Mouse (Mus musculus) liver, embryonic 16.5 days (tissue): ENCODE results near the gene Tnnc1. TPM values are rescaled to one million over a fixed set of nuclear protein-coding genes. Genes with fewer than 3 reads are reported as not detected.
A peak's percentile ranks its signal among the peaks of the same experiment; 100 is the strongest.

Experiments
- ATAC-seq: fragments of 200-750 bp; cut with Nextera tagmentation; 2 replicates; pipeline ENCODE4 v1.8.0; 2017; ENCODE audit warnings: low read depth, mild to moderate bottlenecking, moderate number of reproducible peaks, moderate library complexity
- H3K27ac ChIP-seq: fragments of 300-500 bp; sonication (generic); 2 replicates; pipeline ENCODE4 v1.5.1; 2014; ENCODE audit warnings: mild to moderate bottlenecking, low read length
- H3K27me3 ChIP-seq: fragments of 300-500 bp; sonication (generic); 2 replicates; pipeline ENCODE4 v1.6.1; 2014; ENCODE audit warnings: low read depth, low read length, mixed read lengths; ENCODE audit not compliant: control insufficient read depth, insufficient read depth
- H3K36me3 ChIP-seq: fragments of 300-500 bp; sonication (generic); 2 replicates; pipeline ENCODE4 v1.6.1; 2014; ENCODE audit warnings: mild to moderate bottlenecking; ENCODE audit not compliant: control insufficient read depth, insufficient read depth
- H3K4me1 ChIP-seq: fragments of 300-500 bp; sonication (generic); 2 replicates; pipeline ENCODE4 v1.6.1; 2014; ENCODE audit warnings: low read depth, low read length, mixed read lengths; ENCODE audit not compliant: control insufficient read depth
- H3K4me2 ChIP-seq: fragments of 300-500 bp; sonication (generic); 2 replicates; pipeline ENCODE4 v1.6.1; 2014; ENCODE audit warnings: low read depth, low read length, mixed read lengths
- H3K4me3 ChIP-seq: fragments of 300-500 bp; sonication (generic); 2 replicates; pipeline ENCODE4 v1.5.1; 2014; ENCODE audit warnings: low read depth, mild to moderate bottlenecking, low read length
- H3K9ac ChIP-seq: fragments of 300-500 bp; sonication (generic); 2 replicates; pipeline ENCODE4 v1.6.1; 2014; ENCODE audit warnings: low read depth, low read length
- H3K9me3 ChIP-seq: fragments of 300-500 bp; sonication (generic); replicated peaks from 2 replicates; pipeline ENCODE4 v1.6.1; 2016; ENCODE audit warnings: low read length; ENCODE audit not compliant: control insufficient read depth
- WGBS: fragments of 180-500 bp; shearing (Covaris S2); extraction: QIAGEN DNeasy Blood & Tissue Kit; methylation state at CpG from one replicate; pipeline ENCODE4 v1.1.7; 2014; ENCODE audit not compliant: insufficient replicate concordance; 5-methylcytosine and 5-hydroxymethylcytosine counted together
- polyA plus RNA-seq: library from polyadenylated mRNA; unstranded; fragments of >200 nt; fragmentation: Nextera tagmentation; extraction: Ambion mirVana; gene quantifications from 2 replicates; pipeline ENCODE4 v1.2.1, GENCODE M21; 2015

Gene Tnnc1
- polyA plus RNA-seq, 1 experiment from 2014 or later: 93.1 TPM

DNA sequence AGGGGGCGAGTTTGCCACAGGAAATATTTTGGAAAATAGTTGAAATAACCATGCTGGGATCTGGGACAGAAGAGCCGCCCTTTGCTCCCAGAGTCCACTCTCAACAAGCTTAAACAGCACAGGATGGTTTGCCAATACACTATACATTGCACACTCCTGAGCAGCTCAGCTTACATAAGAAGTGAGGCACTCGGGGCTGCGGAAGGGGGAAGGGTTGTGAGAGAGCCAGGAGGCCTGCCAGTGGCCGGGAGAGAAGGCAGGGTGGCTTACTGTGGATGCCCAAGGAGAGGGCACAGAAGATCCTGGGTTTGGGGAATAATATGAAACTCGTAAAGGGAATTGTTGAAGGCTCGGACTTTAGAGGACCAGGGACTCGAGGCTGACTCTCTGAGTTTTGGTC, 5.8 kb downstream of the Tnnc1 start:
- Histone ChIP-seq H3K27ac (0 out of 2 replicates have a peak overlapping the region, but pooled peaks have one; percentile 42), H3K4me2 (no peak overlapping the region), H3K9ac (no peak overlapping the region), H3K4me3 (no peak overlapping the region), H3K4me1 (peaks cover 17% of the 10 kb centered on the region), H3K36me3 (no peaks in the 10 kb centered on the region), H3K9me3 (no peaks in the 10 kb centered on the region), H3K27me3 (no peaks in the 10 kb centered on the region)
- ATAC-seq: peak; percentile 72
- WGBS: 52% methylated on average over 8 of the region's 8 CpGs

DNA sequence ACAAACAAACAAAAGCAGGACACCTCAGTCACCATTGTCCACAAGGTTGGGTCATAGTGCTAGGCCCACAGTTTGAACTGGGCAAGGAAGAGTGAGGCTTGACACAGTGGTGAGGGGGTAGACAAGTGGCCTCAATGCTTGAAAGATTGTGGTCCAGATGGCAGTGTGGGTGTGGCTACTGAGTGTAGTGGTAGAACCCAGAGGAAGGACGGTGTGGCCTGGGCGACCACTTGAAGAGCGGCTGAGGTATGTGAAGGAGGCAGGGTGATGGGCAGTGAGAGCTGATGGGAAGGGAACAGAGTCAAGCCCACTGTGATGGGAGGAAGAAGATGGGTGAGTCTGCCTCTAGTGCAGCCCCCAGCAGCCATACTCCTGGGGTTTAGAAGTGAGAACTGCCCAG, 6.6 kb downstream of the Tnnc1 start:
- Histone ChIP-seq H3K4me1 (peaks cover 17% of the 10 kb centered on the region), H3K4me2 (no peak overlapping the region), H3K27me3 (no peaks in the 10 kb centered on the region), H3K9ac (0 out of 2 replicates have a peak overlapping the region, but pooled peaks have one; percentile 7), H3K36me3 (no peaks in the 10 kb centered on the region), H3K4me3 (no peak overlapping the region), H3K27ac (no peak overlapping the region; the same call in 1 of the 2 replicates), H3K9me3 (no peaks in the 10 kb centered on the region)
- 52% methylated on average over 3 of the region's 3 CpGs for WGBS
- no peak for ATAC-seq

DNA sequence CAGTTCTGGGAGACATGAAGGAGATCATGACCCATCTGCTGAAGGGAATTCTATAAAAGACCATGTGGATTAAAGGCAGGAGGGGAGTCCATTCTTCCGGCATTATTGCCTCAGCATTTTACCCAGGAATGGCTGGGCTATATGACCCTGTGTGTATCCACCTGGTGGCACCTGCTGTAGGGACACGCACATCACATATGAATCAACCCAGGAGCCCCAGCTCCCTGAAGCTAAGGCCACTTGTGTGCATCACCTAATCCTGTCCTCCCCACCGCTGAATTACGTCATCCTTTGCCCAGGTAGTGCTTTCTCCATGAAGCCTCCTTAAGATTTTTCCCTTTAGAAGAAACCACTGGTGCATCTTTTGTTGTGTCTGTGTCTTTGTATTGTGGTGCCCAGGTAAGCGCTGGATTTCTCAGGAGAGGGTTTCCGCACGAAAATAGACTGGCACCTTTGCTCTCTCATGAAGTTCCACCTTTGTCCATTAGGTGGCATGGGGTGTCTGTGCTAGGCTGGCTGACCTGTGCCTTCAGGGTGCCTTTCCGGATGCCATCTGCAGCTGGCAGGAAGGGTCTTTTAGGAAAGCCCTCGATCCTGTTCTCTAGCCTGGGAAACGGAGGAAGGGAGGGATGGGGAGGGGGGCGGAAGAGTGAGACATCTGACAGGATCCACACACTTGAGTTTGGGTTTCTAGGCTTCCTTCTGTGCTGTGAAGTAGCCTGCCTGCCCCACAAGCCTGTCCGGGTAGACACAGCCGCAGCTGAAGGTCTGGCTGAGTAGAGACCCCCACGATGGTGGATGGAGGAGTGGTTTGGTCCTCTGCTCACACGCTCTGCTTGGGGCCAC, 7.3 kb downstream of the Tnnc1 start:
- ATAC-seq: no peak
- WGBS: 26% methylated on average over 15 of the region's 15 CpGs

DNA sequence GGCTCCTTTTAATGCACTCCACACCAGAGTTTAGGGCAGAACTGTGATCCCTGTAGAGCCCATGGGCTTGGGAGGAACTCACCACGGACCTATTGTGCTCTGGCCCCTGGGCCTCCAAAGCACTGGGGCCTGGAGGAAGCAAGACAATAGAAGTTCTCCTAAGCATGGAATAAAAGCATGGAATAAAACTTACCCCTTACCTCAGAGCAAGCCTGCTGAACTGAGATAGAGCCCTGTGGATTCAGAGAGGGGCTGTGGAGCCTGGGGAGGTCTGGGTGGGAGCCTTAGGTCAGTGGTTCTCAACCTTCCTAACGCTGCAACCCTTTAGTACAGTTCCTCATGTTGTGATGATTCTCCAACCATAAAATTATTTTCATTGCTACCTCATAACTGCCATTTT, 8.7 kb downstream of the Tnnc1 start, which contains the start of gene Nisch:
Nisch (minus strand) TSS at position 101 of the 400 bp plus-strand sequence.
- no peak for ATAC-seq
- no peak within 1 kb of the TSS for H3K27ac ChIP-seq
- no peak within 1 kb of the TSS for H3K4me3 ChIP-seq
- peak within 1 kb of the TSS; percentile 35; the same call in 1 of the 2 replicates for H3K9ac ChIP-seq
- H3K9me3 ChIP-seq: no peaks in the 10 kb centered on the region
- WGBS: 51% methylated on average over 2 of the region's 2 CpGs
- H3K36me3 ChIP-seq: no peaks in the 10 kb centered on the region
- H3K27me3 ChIP-seq: no peaks in the 10 kb centered on the region; the same call in 1 of the 2 replicates
- H3K4me2 ChIP-seq: 0 out of 2 replicates have a peak within 1 kb of the TSS, but pooled peaks have one; percentile 4
- H3K4me1 ChIP-seq: peaks cover 17% of the 10 kb centered on the region

More for the DNA sequence above, 7.3 kb downstream of the Tnnc1 start:
- no peak overlapping the region for H3K27ac ChIP-seq
- H3K36me3 ChIP-seq: no peaks in the 10 kb centered on the region
- no peak overlapping the region for H3K4me3 ChIP-seq
- no peaks in the 10 kb centered on the region for H3K27me3 ChIP-seq
- 0 out of 2 replicates have a peak overlapping the region, but pooled peaks have one; percentile 7 for H3K9ac ChIP-seq
- no peaks in the 10 kb centered on the region for H3K9me3 ChIP-seq
- H3K4me1 ChIP-seq: peaks cover 17% of the 10 kb centered on the region
- no peak overlapping the region for H3K4me2 ChIP-seq

DNA sequence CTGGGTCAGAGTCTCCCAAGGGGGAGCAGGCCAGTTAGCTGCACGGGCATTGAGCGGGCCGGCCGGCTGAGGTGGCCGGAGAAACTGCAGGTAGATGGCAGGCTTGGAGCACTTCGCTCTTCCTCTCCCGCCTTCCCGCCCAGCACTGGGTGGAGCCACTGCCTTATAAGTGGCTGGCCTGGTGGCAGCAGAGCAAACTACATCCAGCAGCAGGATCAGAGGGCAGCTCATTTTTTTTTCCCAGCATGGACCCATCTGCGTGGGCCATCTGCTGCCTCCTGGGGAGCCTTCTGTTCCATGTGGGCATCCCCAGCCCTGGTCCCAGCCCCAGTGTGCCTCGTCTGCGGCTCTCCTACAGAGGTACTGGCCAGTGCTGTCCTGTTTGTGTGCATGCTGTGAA, 9.6 kb downstream of the Tnnc1 start, which contains the start of gene Sema3g:
Sema3g (plus strand) TSS at position 195 of the 400 bp plus-strand sequence.
- peak within 1 kb of the TSS; percentile 35 for H3K9ac ChIP-seq
- H3K4me1 ChIP-seq: peaks cover 17% of the 10 kb centered on the region
- H3K27ac ChIP-seq: no peak within 1 kb of the TSS
- peak; percentile 64 for ATAC-seq
- H3K27me3 ChIP-seq: no peaks in the 10 kb centered on the region; the same call in 1 of the 2 replicates
- no peaks in the 10 kb centered on the region for H3K36me3 ChIP-seq
- no peaks in the 10 kb centered on the region for H3K9me3 ChIP-seq
- WGBS: 5% methylated on average over 11 of the region's 11 CpGs
- H3K4me3 ChIP-seq: no peak within 1 kb of the TSS
- H3K4me2 ChIP-seq: 0 out of 2 replicates have a peak within 1 kb of the TSS, but pooled peaks have one; percentile 4

DNA sequence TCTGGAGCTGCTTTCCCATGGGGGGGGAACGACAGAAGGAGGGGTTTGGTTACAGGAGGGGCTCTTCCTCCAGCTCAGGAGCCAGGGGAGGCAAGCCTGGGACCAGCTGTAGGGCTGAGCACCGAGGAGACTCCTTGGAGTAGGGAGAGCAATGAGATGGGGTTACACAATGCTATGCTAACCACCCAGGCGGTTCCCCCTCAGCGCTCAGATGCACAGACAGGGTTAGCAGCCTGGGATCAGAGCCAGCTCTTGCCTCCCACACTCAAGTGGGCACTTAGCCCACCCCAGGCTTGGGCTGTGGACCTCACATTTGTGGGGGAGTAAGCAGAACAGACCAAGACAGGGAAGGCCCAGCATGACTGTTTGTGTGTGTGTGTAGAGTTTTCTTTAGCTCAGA, 18.9 kb downstream of the Tnnc1 start:
- Histone ChIP-seq H3K27ac (no peak overlapping the region), H3K4me1 (no peaks in the 10 kb centered on the region; the same call in 1 of the 2 replicates), H3K9me3 (no peaks in the 10 kb centered on the region), H3K36me3 (no peaks in the 10 kb centered on the region), H3K27me3 (0 out of 2 replicates have a peak, but pooled peaks cover 5% of the 10 kb centered on the region), H3K4me3 (no peak overlapping the region), H3K4me2 (no peak overlapping the region), H3K9ac (no peak overlapping the region)
- WGBS: 61% methylated on average over 4 of the region's 4 CpGs
- no peak; the same call in 1 of the 2 replicates for ATAC-seq

DNA sequence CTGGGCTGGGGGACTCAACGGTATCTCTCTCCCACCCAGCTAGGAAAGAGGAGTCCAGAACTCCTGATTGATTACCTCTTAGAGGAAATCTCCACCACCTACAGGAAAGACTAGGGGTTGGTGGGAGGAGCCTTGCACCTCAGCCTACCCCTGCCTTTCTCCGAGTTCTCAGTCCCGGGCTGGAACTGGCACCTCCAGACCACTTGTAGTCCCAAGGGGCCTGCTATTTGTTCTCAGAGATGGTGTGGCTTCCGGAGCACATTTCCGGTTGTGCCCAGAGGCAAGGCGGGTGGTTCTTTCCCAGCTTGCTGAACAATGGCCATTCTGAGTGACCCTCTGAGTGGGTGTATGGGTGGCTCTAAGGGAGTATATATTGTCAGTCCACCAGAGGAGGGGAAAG, 20.1 kb downstream of the Tnnc1 start:
- H3K27ac ChIP-seq: no peak overlapping the region
- H3K4me2 ChIP-seq: no peak overlapping the region
- ATAC-seq: no peak
- no peak overlapping the region for H3K9ac ChIP-seq
- no peak overlapping the region for H3K4me3 ChIP-seq
- WGBS: 27% methylated on average over 6 of the region's 6 CpGs
- no peaks in the 10 kb centered on the region for H3K36me3 ChIP-seq
- H3K27me3 ChIP-seq: 0 out of 2 replicates have a peak, but pooled peaks cover 5% of the 10 kb centered on the region
- no peaks in the 10 kb centered on the region for H3K9me3 ChIP-seq
- no peaks in the 10 kb centered on the region; the same call in none of the 2 replicates for H3K4me1 ChIP-seq

DNA sequence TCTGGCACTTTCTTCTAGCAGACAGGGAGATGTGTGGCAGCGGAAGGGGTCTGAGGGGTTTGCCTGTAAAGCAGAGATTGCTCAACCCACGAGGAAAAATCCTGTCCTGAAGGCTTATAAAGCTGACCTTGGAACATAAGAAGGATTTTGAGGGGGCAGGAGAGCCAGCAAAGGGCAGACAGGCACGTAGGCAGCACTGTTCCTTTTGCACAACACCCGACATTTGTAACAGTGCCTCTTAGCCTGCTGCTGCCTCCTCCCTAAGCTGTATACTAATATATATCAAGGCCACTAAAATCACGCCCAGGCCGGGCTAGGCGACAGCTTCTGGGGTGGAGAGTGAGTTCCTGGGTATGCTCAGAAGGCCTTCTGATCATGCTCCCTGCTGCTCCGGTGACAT, 22.3 kb downstream of the Tnnc1 start:
- H3K9me3 ChIP-seq: no peaks in the 10 kb centered on the region
- WGBS: 60% methylated on average over 8 of the region's 8 CpGs
- H3K4me2 ChIP-seq: no peak overlapping the region
- no peaks in the 10 kb centered on the region for H3K36me3 ChIP-seq
- no peak overlapping the region for H3K4me3 ChIP-seq
- H3K27ac ChIP-seq: no peak overlapping the region
- no peak overlapping the region for H3K9ac ChIP-seq
- H3K4me1 ChIP-seq: peaks cover 2% of the 10 kb centered on the region
- H3K27me3 ChIP-seq: 0 out of 2 replicates have a peak, but pooled peaks cover 5% of the 10 kb centered on the region
- no peak for ATAC-seq
